Mouse (Mus musculus) embryonic fibroblast, embryonic 13.5 days (primary cell): ENCODE measurements at regions not wholly inside any gene's neighbourhood (a gene's known extent, or its start where the extent isn't known, plus 50 kb on each side); places are given as distances from the start of the nearest gene placed in this dataset.

Experiments used
- H3K27ac ChIP-seq: 2 replicates; pipeline ENCODE4 v1.5.1; 2012; ENCODE audit warnings: low read length, control low read depth, inconsistent platforms; ENCODE audit not compliant: insufficient read depth
- H3K4me1 ChIP-seq: 2 replicates; pipeline ENCODE4 v1.6.1; 2011; ENCODE audit warnings: low read length; ENCODE audit not compliant: control insufficient read depth, insufficient read depth
- H3K4me3 ChIP-seq: 2 replicates; pipeline ENCODE4 v1.5.1; 2011; ENCODE audit warnings: mild to moderate bottlenecking, control low read depth, low read length; ENCODE audit not compliant: insufficient read depth
- CTCF ChIP-seq: IDR thresholded peaks from 2 replicates; pipeline ENCODE4 v1.5.1; 2011; ENCODE audit warnings: mild to moderate bottlenecking, control low read depth, low read length, moderate library complexity, borderline replicate concordance; ENCODE audit not compliant: insufficient read depth
- POLR2A ChIP-seq: IDR thresholded peaks from 2 replicates; pipeline ENCODE4 v1.6.1; 2011; ENCODE audit warnings: low read depth, mild to moderate bottlenecking, control low read depth, low read length, moderate library complexity

DNA sequence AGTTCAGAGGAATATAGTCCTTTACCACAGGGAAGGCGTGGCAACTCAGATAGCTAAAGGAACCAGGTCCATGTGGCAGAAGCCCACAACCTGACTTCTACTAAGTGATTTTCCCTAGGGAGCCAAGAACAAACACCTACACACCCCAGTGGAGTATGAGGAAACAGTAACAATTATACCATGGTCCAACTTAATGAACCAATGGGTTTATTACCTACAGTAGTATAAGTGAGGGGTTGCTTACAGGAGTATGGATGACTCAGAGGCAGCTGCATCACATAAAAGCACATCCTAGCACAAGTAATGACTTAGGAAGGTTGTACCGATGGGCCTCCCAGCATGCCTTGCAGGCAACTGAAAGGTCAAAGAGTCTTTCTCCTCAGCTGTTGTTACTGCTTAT is 98.7 kb upstream of the Cul1 start:
- Histone ChIP-seq H3K4me1 (no peaks in the 10 kb centered on the region), H3K4me3 (no peak overlapping the region), H3K27ac (no peak overlapping the region)
- no peak for TF ChIP-seq CTCF
- TF ChIP-seq POLR2A = no peak

DNA sequence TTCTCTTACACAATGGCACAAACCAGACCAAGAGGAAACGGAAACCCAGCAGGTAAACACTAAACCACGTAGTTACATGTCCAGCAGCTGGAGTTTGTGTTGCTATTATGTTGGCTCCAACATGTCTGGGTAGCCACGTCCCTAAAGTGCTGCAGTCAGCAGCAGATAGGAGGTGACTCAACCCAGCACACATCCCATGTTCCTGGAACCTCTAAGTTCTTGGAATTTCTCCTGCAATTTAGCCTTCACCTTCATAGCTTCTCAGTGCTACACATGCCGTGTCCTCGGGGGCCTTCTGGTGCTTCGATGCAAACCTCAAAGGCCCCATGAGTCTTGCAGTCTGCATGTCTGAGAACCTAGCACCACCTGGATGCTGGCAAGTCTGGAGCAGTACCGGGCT is 97.7 kb upstream of the Cul1 start:
- H3K27ac ChIP-seq = no peak overlapping the region
- TF ChIP-seq POLR2A (no peak), CTCF (no peak)
- no peaks in the 10 kb centered on the region for H3K4me1 ChIP-seq
- no peak overlapping the region for H3K4me3 ChIP-seq

DNA sequence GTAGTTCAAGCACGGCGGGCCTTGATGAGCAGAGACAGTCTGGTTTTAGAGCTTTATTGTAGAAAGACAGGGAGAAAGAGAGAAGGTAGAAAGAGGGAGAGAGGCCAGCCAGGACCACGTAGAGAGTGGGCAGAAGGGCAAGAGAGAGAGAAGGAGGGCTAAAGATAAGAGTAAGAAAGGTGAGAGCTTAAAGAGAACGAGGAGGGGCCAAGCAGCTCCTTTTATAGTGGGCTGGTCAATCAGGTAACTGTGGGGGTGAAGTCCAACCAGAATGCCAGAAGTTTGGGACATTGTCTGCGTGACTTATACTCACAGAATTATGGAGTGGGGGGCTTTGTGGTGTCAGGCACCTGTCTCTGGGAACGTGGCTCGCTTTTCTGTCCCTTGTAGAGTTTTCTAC is 96.7 kb upstream of the Cul1 start:
- Histone ChIP-seq H3K4me3 (no peak overlapping the region), H3K4me1 (no peaks in the 10 kb centered on the region), H3K27ac (no peak overlapping the region)
- TF ChIP-seq POLR2A (no peak), CTCF (no peak)

DNA sequence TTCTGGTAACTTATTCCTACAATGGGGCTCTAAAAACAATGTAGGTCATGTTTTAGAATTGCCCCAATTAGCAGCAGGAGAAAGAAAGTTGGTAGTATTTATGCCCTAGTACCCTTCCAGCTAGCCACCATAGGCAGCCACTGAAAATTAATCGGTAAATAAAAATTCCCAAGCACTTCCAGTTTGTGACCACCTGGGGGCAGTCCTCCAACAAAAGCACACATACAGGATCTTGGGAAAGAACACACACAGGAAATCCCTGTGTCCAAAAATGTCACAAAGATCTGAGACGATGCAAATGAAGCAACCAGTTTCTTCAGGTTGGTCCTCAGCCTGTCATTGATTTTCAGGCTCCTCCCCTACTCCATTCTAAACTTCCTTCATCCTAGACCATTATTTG is 94.5 kb upstream of the Cul1 start:
- H3K4me3 ChIP-seq = no peak overlapping the region
- H3K4me1 ChIP-seq = no peaks in the 10 kb centered on the region
- TF ChIP-seq POLR2A = no peak
- TF ChIP-seq CTCF = no peak
- no peak overlapping the region for H3K27ac ChIP-seq

DNA sequence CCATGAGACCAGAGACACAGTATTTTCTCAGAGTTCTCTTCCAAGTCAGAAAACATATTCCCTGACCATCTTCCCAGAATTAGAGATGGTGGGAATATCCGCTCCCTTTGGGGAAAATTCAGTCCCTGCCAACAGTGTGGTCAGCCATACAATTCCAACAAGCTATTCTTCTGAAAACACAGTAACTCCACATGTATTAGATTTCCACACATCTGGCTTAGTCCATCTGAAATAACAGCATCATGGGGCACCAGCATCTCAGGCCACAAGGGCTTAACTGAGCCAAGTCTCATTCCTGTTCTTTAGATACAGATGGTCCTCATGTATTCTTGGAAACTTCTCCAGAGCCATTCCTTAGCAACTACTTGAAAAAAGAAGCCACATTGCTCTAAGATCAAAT is 89.2 kb upstream of the Cul1 start:
- no peaks in the 10 kb centered on the region for H3K4me1 ChIP-seq
- TF ChIP-seq POLR2A = no peak
- no peak for TF ChIP-seq CTCF
- H3K27ac ChIP-seq = peak overlapping the region; percentile 64; the same call in 1 of the 2 replicates
- no peak overlapping the region for H3K4me3 ChIP-seq

DNA sequence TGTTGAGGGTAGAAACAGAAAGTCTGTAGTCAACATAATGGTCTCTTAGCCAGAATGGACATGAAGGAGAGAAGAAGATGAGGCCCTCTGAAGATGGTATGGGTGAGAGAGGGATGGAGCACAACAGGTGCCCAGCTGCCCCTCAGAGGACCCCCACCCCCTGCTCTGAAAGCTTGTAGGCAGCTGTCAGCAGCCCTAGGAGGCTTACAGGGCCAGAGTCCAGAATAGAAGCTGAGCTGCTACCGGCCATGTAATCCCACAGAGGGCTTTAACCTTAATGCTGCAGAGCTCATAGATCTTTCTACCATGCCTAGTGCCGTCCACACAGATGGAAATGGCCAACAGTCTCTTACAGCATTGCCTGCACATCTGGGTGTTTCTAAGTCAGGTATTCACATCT is 88.6 kb upstream of the Cul1 start:
- TF ChIP-seq POLR2A (no peak), CTCF (no peak)
- no peaks in the 10 kb centered on the region for H3K4me1 ChIP-seq

DNA sequence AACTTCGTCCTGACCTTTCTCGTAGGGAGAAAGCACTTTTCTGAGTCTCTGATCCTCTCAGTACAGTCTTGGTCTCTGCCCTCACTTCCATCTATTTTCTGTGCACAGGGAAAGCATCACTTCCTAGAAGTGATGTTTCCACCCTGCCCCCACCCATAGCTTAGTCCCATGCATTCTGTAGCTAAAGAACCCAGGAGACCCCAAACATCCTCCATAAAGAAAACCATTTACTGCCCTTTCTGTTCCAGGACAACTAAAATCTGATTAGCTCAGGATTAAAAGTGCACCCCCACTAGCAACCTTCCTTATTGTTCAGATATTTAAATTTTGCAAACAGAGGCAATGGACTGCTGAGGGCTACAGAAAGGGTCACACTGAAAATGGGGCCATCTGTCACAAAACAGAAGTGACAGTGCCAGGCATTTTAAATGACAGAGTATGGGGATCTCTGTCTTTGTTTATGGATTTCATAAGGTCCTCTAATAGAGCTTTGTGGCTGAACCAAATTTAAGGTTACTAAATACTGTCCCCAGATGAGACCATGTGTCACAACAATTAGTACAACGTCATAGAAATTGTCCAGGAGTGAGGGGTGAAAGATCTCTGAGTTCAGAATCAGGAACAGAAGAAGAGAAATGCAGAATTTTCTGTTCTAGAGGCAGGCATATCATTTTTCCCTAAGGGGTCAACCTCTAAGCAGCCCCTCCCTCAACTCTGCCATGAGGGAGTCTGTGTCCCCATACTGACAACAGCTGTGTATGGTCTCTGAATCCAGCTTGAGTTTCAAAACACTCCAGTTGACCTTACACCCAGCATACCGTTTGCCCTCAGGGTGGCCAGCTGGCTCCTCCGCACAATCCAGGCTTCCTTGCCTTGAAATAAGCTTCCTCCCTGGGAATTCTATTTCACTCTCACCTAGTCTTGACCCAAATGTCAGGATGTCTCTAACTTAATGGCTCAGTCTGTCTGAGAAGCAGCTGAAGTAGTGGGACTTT is 87.2 kb upstream of the Cul1 start:
- TF ChIP-seq POLR2A = no peak
- no peak for TF ChIP-seq CTCF
- Histone ChIP-seq H3K4me1 (no peaks in the 10 kb centered on the region), H3K4me3 (no peak overlapping the region), H3K27ac (no peak overlapping the region)

More for the DNA sequence above, 88.6 kb upstream of the Cul1 start:
- peak overlapping the region; percentile 64 for H3K27ac ChIP-seq
- H3K4me3 ChIP-seq = no peak overlapping the region

DNA sequence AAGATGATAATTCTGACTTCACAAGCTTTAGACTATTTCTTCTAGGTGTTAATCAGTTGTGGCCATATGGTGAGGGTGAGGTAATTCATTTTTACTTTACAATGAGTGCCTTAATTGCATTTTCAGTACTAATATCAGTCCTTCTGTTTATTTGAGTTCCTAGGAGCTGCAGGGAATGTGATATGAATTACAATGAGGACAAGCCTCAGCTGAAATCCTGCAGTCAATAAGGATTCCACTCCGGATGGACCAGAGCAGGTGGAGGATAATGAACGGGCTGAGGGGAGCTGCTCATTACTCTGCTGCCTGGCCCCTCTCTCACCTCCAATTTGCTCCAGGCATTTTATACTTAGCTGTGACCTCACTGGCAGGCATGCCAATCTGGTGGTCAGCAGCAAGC is 85.7 kb upstream of the Cul1 start:
- no peak for TF ChIP-seq CTCF
- TF ChIP-seq POLR2A = no peak
- Histone ChIP-seq H3K27ac (no peak overlapping the region), H3K4me3 (no peak overlapping the region), H3K4me1 (no peaks in the 10 kb centered on the region)

DNA sequence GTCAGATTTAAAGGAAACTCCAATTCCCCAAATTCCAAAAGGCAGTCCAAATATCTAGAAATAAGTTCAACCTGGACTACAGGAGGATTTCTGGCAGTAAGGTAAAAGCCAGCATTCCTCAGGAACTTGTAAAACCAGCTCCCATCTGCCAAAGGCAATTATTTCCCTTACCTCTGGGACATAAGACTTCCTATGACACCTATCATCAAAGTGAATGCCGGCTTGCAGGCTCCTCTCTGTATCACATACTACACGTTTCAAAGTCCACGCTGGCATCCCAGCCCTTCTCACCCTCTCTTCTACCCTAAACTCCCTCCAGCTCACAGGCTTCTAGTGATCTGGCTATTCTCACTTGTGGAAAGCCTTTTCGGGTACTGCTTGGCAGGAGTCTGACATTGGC is 77.5 kb upstream of the Cul1 start:
- H3K4me3 ChIP-seq = no peak overlapping the region
- no peaks in the 10 kb centered on the region for H3K4me1 ChIP-seq
- H3K27ac ChIP-seq = no peak overlapping the region
- no peak for TF ChIP-seq POLR2A
- no peak for TF ChIP-seq CTCF

DNA sequence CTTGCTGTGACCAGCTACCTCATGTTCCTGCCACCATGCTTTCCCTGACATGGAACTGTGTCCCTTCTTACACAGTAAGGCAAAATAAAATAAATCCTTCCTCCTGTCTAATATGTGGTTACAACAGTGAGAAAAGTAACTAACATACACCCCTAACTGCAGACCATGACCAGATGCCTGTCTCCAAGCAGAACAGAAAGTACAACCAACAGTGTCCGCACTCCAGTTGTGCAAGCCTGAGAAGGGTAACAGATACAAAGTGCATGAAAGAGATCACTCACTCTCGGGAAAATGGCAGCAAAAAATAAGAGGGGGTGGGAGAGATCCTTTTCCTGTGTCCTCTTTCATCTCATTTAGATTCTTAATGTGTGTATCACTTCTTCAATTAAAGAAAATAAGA is 71.7 kb upstream of the Cul1 start:
- H3K4me1 ChIP-seq = no peaks in the 10 kb centered on the region
- H3K27ac ChIP-seq = no peak overlapping the region
- no peak overlapping the region for H3K4me3 ChIP-seq
- TF ChIP-seq POLR2A (no peak), CTCF (no peak)
